Mouse (Mus musculus) left cerebral cortex, postnatal 14 days (tissue): ENCODE data around the gene Cox7b. TPM values are rescaled to one million over a fixed set of nuclear protein-coding genes. Genes with fewer than 3 reads are reported as not detected.
"Not testable (repeated sequence)": the region's sequence is repeated elsewhere in the genome, so short reads cannot be mapped to it uniquely, and the experiment has no call there.

ENCODE experiments used
- DNase-seq, 2 experiments: peaks; one replicate each; pipeline ENCODE4 v3.0.0; 2021 to 2022; ENCODE audit warnings: low spot score in 2 of 2, mixed read lengths in 1 of 2
- intact Hi-C: fragments of 180-260 bp; cut with DNase I; formaldehyde crosslinking; loops from one replicate; pipeline ENCODE4 v1.15.1; 2025
- long read RNA-seq, 2 experiments: library from polyadenylated mRNA; stranded (forward); transcript quantifications; one replicate each; pipeline ENCODE4 v2.0.0; 2021
- total RNA-seq, 2 experiments: library from RNA; stranded (reverse); gene quantifications; 2 replicates each; pipeline ENCODE4 v1.2.3; 2021

The Cox7b gene
- 100 to 1,000 TPM; 373 to 414 TPM for total RNA-seq
- long read RNA-seq, experiment 1, transcript Cox7b-201 (3 exons, 1,001 nt): major isoform, 205 of 211 reads
- long read RNA-seq, experiment 1, partial matches to known transcripts: 4 of 211 reads
- long read RNA-seq, experiment 1, other reads (novel, unspliced or antisense): 2 of 211 reads
- long read RNA-seq, experiment 2, transcript Cox7b-201 (3 exons, 1,001 nt): major isoform, 169 of 182 reads
- long read RNA-seq, experiment 2, partial matches to known transcripts: 4 of 182 reads
- long read RNA-seq, experiment 2, other reads (novel, unspliced or antisense): 5 of 182 reads

GRCm38 (mm10) chrX:106015571-106016322 is at the start of gene Cox7b:
Cox7b (plus strand) TSS chrX:106015700.
- peak; percentile 80 to 86 for DNase-seq
- intact Hi-C loops: loop anchor here (10.0 kb wide), 1 partner anchor 891 kb away; the partner anchor contains the start of gene Magee1

- no peak for DNase-seq
- intact Hi-C loops: no loop called here
Observed at GRCm38 (mm10) chrX:106001605-106002004, 13.9 kb upstream of the Cox7b start.

GRCm38 (mm10) chrX:106010762-106011161 is 4.7 kb upstream of the Cox7b start:
- intact Hi-C loops: loop anchor here (2.0 to 10.0 kb wide), 2 partner anchors 82 to 886 kb away; partner anchors contain the start of genes Atrx and Magee1
- DNase-seq: no peak

DNA sequence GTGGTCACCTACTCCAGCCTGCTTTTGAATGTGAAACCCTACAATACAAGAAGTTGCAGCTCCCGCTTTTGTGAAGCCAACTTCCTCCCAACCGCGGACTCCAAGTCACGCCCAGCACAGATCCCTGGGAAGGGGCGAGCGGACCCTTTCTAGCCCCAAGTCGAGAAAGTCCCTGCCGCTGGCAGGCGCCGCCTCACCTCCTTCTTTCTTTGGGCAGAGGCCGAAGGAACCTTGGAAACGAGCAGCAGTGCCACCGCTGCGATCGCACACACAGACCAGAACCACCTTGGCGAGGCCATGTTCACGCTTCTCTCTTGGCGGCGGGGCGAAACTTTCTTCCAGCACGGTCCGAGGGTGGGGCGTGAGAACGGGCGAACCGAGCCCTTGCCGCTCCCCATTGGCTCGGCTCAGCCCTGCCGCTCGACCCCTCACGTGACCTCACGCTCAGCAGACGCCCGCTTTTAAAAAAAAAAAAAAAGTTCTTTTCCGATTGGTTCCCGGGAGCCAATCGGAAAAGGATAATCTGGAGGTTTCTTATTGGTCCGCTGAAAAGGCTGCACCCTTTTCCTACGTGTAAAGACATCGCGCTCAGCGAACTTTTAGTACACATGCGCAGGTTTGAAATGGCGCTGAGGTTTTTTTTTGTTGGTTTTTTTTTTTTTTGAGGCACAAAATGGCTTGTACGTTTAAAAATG is 3.9 kb upstream of the Cox7b start, which contains the start of gene Magt1:
Magt1 (minus strand) TSS at position 442 of the 695 bp plus-strand sequence.
- intact Hi-C loops: loop anchor here (2.0 to 10.0 kb wide), 2 partner anchors 83 to 887 kb away; partner anchors contain the start of genes Atrx and Magee1

GRCm38 (mm10) chrX:106012559-106012958 is 2.9 kb upstream of the Cox7b start:
- DNase-seq: no peak
- intact Hi-C loops: loop anchor here (10.0 kb wide), 1 partner anchor 888 kb away; the partner anchor contains the start of gene Magee1

More for the DNA sequence above, 3.9 kb upstream of the Cox7b start, which contains the start of gene Magt1:
- peak; percentile 81 to 86 for DNase-seq

- intact Hi-C loops: loop anchor here (10.0 kb wide), 1 partner anchor 888 kb away; the partner anchor contains the start of gene Magee1
- peak; percentile 22 to 52 for DNase-seq
Observed at GRCm38 (mm10) chrX:106013217-106013616, 2.3 kb upstream of the Cox7b start.

DNA sequence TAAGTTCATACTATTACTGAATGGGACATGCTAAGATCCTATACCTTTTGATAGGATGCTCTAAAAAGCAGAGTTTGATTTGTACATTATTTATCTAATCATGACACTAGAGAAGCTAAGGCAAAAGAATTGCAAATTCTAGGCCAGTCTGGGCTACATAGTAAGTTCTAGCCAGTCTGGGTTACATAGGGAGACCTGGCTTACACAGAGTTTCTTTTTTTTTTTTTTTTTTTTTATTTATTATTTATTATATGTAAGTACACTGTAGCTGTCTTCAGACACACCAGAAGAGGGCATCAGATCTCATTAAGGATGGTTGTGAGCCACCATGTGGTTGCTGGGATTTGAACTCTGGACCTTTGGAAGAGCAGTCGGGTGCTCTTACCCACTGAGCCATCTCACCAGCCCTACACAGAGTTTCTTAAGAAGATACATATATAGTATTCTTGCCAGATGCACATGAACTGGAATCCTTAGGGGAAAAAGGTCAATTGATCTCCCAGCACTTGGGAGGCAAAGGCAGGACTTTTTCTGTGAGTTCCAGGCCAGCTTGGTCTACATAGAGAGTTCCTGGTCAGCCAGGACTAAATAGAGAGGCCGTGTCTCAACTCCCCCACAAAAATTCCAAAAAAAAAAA is 641 bp upstream of the Cox7b start:
- not testable (repeated sequence) for DNase-seq
- intact Hi-C loops: loop anchor here (10.0 kb wide), 1 partner anchor 890 kb away; the partner anchor contains the start of gene Magee1

GRCm38 (mm10) chrX:106017102-106017501 is 1.6 kb downstream of the Cox7b start:
- DNase-seq: no peak
- intact Hi-C loops: loop anchor here (10.0 kb wide), 1 partner anchor 892 kb away; the partner anchor contains the start of gene Magee1

DNA sequence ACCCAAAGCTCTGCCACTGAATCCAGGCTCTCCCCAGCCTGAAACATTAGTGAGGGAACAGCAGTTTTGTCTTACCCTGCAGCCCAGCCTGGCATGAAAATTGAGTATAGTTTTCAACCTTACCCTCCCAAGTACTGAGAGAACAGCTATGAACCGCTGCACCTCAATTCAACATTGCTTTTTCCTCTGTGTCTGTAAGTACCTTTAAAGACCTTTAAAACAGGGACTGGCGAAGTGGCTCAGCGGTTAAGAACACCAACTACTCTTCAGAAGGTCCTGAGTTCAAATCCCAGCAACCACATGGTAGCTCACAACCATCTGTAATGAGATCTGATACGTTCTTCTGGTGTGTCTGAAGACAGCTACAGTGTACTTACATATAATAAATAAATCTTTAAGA is 2.0 kb downstream of the Cox7b start:
- intact Hi-C loops: loop anchor here (10.0 kb wide), 1 partner anchor 893 kb away; the partner anchor contains the start of gene Magee1
- DNase-seq: no peak

DNA sequence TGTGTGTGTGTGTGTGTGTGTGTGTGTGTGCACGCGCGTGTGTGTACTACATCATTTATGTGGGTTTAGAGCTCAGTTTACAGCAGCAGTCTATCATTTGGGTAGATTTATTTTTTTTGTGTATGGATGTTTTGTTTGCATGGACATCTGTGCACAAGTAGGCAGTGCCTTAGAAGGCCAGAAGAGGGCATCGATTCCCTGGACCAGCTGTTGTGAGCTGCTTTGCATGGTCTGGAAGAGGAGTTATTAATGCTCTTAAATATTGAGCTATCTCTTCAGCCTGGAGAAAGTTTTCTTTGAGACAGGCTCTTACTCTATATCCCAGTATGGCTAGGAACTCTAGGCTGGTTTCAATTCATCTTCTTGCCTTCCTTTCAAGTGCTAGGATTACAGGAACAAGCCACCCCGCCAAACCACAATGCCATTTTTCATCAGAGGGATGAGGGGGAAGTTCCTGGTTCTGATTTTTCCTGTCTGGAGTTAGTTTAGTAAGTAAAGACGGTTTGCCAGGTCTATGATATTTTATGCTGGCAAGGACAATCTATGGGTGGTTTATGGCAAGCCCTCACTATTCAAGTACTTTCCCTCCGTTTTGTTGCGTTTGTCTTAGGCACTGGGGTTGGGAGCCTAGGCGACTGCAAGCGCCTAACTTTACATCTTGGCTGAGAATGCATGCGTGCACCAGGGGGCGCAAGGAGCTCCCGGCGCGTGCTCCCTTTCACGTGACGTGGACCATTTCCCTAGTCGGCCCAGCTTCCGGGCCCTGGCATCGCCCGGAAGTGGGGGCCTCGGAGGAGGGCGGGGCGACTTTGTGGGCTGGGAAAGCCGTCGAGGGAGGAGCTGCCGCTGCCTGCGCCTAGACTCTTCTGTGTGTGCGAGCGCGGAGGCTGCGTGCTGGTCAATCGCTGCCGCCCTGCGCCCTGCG is 11.2 kb downstream of the Cox7b start, which contains the start of gene Atp7a:
Atp7a (plus strand) TSS at position 859 of the 925 bp plus-strand sequence.
- peak; percentile 89 to 92 for DNase-seq
- intact Hi-C loops: loop anchor here (2.0 to 10.0 kb wide), 3 partner anchors 81 to 358 kb away; no protein-coding TSS in a partner anchor

GRCm38 (mm10) chrX:106027343-106027674 is 11.8 kb downstream of the Cox7b start:
- no peak for DNase-seq
- intact Hi-C loops: loop anchor here (2.0 to 10.0 kb wide), 3 partner anchors 80 to 357 kb away; no protein-coding TSS in a partner anchor

DNA sequence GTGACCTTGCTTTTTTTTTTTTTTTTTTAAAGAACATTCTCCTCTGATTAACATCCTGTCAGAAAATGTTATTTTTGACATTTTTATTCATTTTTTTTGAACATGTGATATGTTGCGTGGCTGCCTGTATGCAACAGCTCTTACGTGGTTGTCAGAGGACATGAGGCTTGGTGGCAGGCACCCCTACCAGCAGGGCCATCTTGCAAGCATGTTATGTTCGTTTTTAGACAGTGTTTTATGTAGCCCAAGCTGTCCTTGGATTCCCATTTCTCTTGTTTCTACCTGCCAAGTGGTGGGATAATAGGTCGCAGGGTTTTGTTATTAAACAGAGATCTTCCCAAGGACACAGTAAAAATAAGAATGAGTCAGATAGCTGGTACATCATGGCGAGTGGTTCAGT is 14.7 kb downstream of the Cox7b start:
- DNase-seq: no peak
- intact Hi-C loops: no loop called here

DNA sequence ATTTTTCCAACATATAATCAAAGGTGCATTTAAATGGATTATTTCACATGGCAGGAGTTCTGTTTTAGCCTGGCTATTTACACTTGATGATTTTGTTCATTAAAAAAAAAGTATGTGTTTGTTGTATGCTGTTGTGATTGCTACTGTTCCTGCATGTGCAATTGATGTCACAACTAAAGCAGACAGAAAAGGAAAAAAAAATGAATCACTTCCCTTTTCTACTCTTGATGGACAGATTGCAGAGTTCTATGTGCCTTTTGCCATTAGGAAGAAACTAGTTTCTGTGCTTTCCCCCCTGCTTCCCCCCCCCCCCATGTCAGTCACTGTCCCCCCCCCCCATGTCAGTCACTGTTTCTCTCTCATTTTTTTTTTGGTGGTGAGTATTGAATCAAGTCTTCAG is 15.6 kb downstream of the Cox7b start:
- intact Hi-C loops: no loop called here
- no peak for DNase-seq

DNA sequence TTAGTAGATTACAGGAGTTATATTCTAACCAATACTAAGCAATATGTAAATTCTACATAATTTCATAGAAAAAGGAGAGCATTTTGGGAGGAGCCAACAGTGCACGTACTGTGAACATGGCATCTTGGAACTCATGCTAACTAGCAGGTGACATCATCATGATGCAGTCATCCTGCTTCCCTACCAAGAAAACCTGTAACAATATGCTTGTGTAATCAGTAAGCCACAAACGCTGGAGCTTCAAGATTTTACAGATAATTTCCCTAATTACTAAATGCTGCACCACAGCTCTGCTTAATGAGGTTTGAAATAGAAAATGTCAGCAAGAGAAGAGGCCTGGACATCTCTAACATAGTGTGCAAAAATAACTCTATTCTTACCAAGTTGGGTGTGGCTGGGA is 20.2 kb downstream of the Cox7b start:
- intact Hi-C loops: no loop called here

GRCm38 (mm10) chrX:106037185-106037752 is 21.8 kb downstream of the Cox7b start:
- intact Hi-C loops: no loop called here
- no peak for DNase-seq

More for the DNA sequence above, 20.2 kb downstream of the Cox7b start:
- no peak for DNase-seq

- peak in 1 of 2 experiments; percentile 10 for DNase-seq
- intact Hi-C loops: no loop called here
Observed at GRCm38 (mm10) chrX:106043863-106044617, 28.5 kb downstream of the Cox7b start.

- intact Hi-C loops: no loop called here
- no peak for DNase-seq
Observed at GRCm38 (mm10) chrX:106045455-106045854, 30.0 kb downstream of the Cox7b start.
